Mouse (Mus musculus): ENCODE data around the gene Ccdc33. TPM values are rescaled to one million over a fixed set of nuclear protein-coding genes. Genes with fewer than 3 reads are reported as not detected.

The Ccdc33 gene
- total and polyA plus RNA-seq, 3 experiments, result 1.3 TPM; not detected in 2

DNA sequence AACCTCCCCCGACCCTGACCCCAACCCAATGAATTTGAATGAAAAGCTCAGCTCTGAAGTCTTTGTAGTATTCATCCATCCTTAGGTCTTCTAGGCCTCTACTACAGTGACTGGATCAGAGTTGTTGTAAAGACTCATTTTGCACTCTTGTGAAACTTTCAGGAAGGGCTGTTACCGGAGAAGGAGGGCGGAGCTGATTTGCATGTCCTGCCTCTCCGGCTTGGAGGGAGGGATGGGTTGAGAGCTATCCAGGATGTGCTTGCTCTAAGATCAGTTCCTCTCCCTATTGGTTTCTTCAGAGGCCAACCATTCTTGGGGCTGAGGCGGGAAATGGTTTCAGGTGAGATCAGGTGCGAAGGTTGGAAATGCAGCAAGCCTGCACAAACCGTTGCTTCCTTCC lies 107.6 kb downstream of the Ccdc33 start:
- no peak for TF ChIP-seq CTCF (IDR thresholded peaks at IDR 0.05)
- no peak for TF ChIP-seq POLR2A (IDR thresholded peaks at IDR 0.05; ENCODE audit: insufficient read depth, low read depth, low read length)
- no peak for TF ChIP-seq EP300 (IDR thresholded peaks at IDR 0.05; ENCODE audit: insufficient read depth, low read depth, low read length)
- no peaks in the 10 kb centered on the region for H3K36me3 ChIP-seq (ENCODE audit: control insufficient read depth, insufficient read depth, low read length)
- no peak overlapping the region for H3K27ac ChIP-seq
- WGBS, result 58% methylated on average over 7 of the region's 7 CpGs
- no peaks in the 10 kb centered on the region for H3K27me3 ChIP-seq (ENCODE audit: control insufficient read depth, insufficient read depth, low read length)
- DNase-seq, result no peak
- H3K9ac ChIP-seq (ENCODE audit: low read depth, low read length), result no peak overlapping the region
- intact Hi-C loops (cut with DNase I), result no loop called here
- H3K79me2 ChIP-seq (replicated peaks; ENCODE audit: control insufficient read depth, insufficient read depth, low read length), result no peaks in the 10 kb centered on the region
- no peaks in the 10 kb centered on the region for H3K4me1 ChIP-seq (ENCODE audit: control insufficient read depth, insufficient read depth, low read length)
- no peak overlapping the region for H3K4me3 ChIP-seq

DNA sequence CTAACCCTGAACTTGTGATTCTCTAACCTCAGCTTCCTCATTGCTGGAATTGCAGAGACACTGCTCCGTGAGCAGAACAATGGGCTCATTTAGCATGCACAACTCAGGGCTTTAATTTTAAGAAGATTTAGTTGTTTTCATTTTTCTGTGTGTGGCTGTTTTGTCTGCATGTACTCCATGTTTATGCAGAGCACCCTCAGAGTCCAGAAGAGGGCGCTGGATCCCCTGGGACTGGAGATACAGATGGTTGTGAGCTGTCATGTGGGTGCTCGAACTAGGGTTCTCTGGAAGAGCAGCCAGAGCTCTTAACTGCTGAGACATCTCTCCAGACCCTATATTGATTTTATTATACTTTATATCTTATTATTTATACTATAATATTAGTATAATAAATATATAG lies 109.0 kb downstream of the Ccdc33 start:
- 50% methylated on average over 3 of the region's 3 CpGs for WGBS
- no peak for TF ChIP-seq EP300 (IDR thresholded peaks at IDR 0.05; ENCODE audit: insufficient read depth, low read depth, low read length)
- TF ChIP-seq POLR2A (IDR thresholded peaks at IDR 0.05; ENCODE audit: insufficient read depth, low read depth, low read length), result no peak
- TF ChIP-seq CTCF (IDR thresholded peaks at IDR 0.05), result peak; percentile 26; the same call in 1 of the 2 replicates
- no peaks in the 10 kb centered on the region for H3K79me2 ChIP-seq (replicated peaks; ENCODE audit: control insufficient read depth, insufficient read depth, low read length)
- intact Hi-C loops (cut with DNase I), result no loop called here
- no peaks in the 10 kb centered on the region for H3K4me1 ChIP-seq (ENCODE audit: control insufficient read depth, insufficient read depth, low read length)
- DNase-seq, result no peak
- H3K27me3 ChIP-seq (ENCODE audit: control insufficient read depth, insufficient read depth, low read length), result no peaks in the 10 kb centered on the region
- no peak overlapping the region for H3K9ac ChIP-seq (ENCODE audit: low read depth, low read length)
- H3K27ac ChIP-seq, result no peak overlapping the region
- H3K36me3 ChIP-seq (ENCODE audit: control insufficient read depth, insufficient read depth, low read length), result no peaks in the 10 kb centered on the region
- H3K4me3 ChIP-seq, result no peak overlapping the region

DNA sequence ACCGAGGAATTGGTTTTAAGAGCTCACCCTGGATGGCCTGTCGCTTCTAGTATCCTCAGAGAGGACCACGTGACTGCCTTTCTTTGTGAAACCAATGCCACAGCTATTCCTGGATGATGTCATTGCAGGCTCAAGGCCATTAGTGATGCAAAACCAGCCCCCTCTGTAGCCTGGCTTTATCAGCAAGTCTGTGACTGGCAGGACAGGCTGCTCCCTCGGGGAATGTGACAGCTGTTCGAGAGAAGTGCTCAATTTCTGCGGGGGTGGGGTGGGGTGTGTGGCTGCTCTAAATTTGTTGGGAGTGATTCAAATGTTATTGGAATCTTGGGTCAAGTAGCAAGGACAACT lies 109.6 kb downstream of the Ccdc33 start:
- whole genome bisulfite sequencing, result 2% methylated on average over 6 of the region's 6 CpGs
- no peaks in the 10 kb centered on the region for H3K4me1 ChIP-seq (ENCODE audit: control insufficient read depth, insufficient read depth, low read length)
- no peaks in the 10 kb centered on the region for H3K27me3 ChIP-seq (ENCODE audit: control insufficient read depth, insufficient read depth, low read length)
- TF ChIP-seq CTCF (IDR thresholded peaks at IDR 0.05) (no peak), POLR2A (IDR thresholded peaks at IDR 0.05; ENCODE audit: insufficient read depth, low read depth, low read length) (no peak), EP300 (IDR thresholded peaks at IDR 0.05; ENCODE audit: insufficient read depth, low read depth, low read length) (peak; percentile 71; the same call in 1 of the 2 replicates)
- H3K27ac ChIP-seq, result no peak overlapping the region
- no peak overlapping the region for H3K9ac ChIP-seq (ENCODE audit: low read depth, low read length)
- no peak overlapping the region for H3K4me3 ChIP-seq
- intact Hi-C loops (cut with DNase I), result no loop called here
- DNase-seq, result peak; percentile 56 to 75
- no peaks in the 10 kb centered on the region for H3K79me2 ChIP-seq (replicated peaks; ENCODE audit: control insufficient read depth, insufficient read depth, low read length)
- no peaks in the 10 kb centered on the region for H3K36me3 ChIP-seq (ENCODE audit: control insufficient read depth, insufficient read depth, low read length)

DNA sequence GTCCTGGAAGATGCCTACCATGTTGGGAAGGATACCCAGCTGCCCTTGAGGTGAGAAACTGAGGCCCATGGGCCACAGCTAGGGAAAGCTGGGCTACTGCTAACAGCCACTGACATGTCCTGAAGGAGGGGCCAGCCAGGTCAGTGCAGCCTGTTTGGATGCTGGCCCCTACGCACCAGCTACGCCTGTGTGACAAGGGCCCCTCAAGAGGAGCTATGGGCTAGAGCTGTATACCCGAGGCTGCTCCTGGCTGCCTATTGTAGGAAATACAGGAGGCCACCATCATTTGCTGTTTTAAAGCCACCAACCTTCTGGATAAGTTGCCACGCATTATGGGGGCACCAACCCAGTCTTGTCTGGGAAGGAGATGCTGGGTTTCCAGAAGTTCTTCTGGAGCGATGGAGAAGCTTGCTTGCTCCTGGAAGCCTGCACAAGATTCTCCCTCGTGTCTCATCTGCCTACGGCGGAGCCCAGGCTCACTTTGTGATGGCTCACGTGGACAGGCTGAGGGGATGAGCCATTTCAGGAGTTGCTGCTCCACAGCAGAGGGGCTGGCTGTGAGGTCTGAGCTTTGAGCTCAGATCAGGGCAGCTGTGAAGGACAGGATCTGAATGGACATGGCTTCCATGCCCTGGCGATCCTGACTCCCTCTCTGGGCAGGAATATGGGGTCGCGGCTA lies 110.1 kb downstream of the Ccdc33 start:
- no peaks in the 10 kb centered on the region for H3K27me3 ChIP-seq (ENCODE audit: control insufficient read depth, insufficient read depth, low read length)
- H3K9ac ChIP-seq (ENCODE audit: low read depth, low read length), result no peak overlapping the region
- no peaks in the 10 kb centered on the region for H3K36me3 ChIP-seq (ENCODE audit: control insufficient read depth, insufficient read depth, low read length)
- no peak overlapping the region for H3K27ac ChIP-seq
- H3K4me3 ChIP-seq, result no peak overlapping the region
- 60% methylated on average over 12 of the region's 12 CpGs for WGBS
- intact Hi-C loops (cut with DNase I), result no loop called here
- TF ChIP-seq CTCF (IDR thresholded peaks at IDR 0.05) (no peak), EP300 (IDR thresholded peaks at IDR 0.05; ENCODE audit: insufficient read depth, low read depth, low read length) (no peak), POLR2A (IDR thresholded peaks at IDR 0.05; ENCODE audit: insufficient read depth, low read depth, low read length) (no peak)
- H3K79me2 ChIP-seq (replicated peaks; ENCODE audit: control insufficient read depth, insufficient read depth, low read length), result no peaks in the 10 kb centered on the region
- H3K4me1 ChIP-seq (ENCODE audit: control insufficient read depth, insufficient read depth, low read length), result no peaks in the 10 kb centered on the region
- no peak for DNase-seq

DNA sequence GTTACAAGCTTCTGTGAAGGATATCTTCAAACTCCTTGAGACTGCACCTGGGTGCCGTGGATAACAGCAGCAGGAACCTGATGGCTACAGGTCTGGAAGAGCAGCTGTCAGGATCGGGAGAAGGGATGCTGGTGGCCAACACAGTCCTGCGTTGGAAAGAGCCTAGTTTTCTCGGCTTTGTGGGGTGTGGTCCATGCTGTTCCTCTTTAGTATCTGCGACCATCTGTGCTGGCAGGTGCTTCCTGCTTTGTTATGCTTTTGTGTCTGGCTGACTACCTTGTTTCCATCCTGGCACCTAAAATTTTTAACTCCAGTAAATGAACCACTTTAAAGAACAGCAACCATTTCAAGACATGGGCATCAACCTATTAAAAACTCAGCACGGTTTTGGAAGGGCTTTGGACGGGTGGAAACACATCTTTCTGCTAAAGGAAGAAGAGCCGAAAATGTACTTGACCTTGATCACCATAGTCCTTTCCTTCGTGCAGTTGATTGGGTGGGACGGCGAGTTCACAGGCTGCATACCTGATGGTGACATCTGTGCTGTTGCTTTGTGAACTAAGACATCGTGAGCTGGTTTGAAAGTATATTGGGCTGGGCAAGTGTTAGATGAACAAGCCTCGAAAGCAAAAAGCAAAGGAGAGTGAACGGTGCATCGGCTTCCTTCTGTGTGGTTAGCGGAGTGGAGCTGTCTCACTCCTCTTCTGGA lies 112.7 kb downstream of the Ccdc33 start, which contains the start of gene Cyp11a1:
TSS of gene Cyp11a1 (plus strand) at position 659 of the 709 bp plus-strand sequence.
- TF ChIP-seq EP300 (IDR thresholded peaks at IDR 0.05; ENCODE audit: insufficient read depth, low read depth, low read length), result no peak
- no peak for TF ChIP-seq POLR2A (IDR thresholded peaks at IDR 0.05; ENCODE audit: insufficient read depth, low read depth, low read length)
- TF ChIP-seq CTCF (IDR thresholded peaks at IDR 0.05), result no peak
- 77% methylated on average over 16 of the region's 16 CpGs for WGBS
- H3K27me3 ChIP-seq (ENCODE audit: control insufficient read depth, insufficient read depth, low read length), result no peaks in the 10 kb centered on the region
- intact Hi-C loops (cut with DNase I), result no loop called here
- H3K36me3 ChIP-seq (ENCODE audit: control insufficient read depth, insufficient read depth, low read length), result no peaks in the 10 kb centered on the region
- no peaks in the 10 kb centered on the region for H3K4me1 ChIP-seq (ENCODE audit: control insufficient read depth, insufficient read depth, low read length)
- no peak within 1 kb of the TSS for H3K9ac ChIP-seq (ENCODE audit: low read depth, low read length)
- H3K27ac ChIP-seq, result no peak within 1 kb of the TSS
- no peak for DNase-seq
- no peak within 1 kb of the TSS for H3K4me3 ChIP-seq
- no peaks in the 10 kb centered on the region for H3K79me2 ChIP-seq (replicated peaks; ENCODE audit: control insufficient read depth, insufficient read depth, low read length)

DNA sequence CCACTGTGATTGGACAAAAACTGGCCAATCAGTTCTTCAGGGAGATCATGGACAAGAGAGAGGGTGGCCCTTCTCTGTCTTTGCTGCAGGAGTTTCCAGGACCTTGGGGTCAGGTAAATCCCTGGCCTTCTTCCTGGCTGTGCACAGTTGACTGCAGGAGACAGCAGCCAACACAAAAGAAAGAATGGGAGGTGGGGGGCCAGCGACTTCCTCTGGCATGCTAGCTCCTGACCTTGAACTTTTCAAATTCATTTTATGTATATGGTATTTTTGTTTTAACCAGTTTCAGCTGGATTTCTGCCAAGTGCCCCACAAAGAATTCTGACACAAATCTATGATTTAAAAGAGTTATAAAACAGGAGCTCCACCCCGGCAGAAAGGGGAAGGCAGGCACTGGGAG lies 115.4 kb downstream of the Ccdc33 start:
- no peak for DNase-seq
- Histone ChIP-seq H3K4me3 (no peak overlapping the region), H3K9ac (ENCODE audit: low read depth, low read length) (no peak overlapping the region), H3K79me2 (replicated peaks; ENCODE audit: control insufficient read depth, insufficient read depth, low read length) (no peaks in the 10 kb centered on the region), H3K27me3 (ENCODE audit: control insufficient read depth, insufficient read depth, low read length) (peaks cover 2% of the 10 kb centered on the region; the same call in 1 of the 2 replicates), H3K4me1 (ENCODE audit: control insufficient read depth, insufficient read depth, low read length) (no peaks in the 10 kb centered on the region), H3K36me3 (ENCODE audit: control insufficient read depth, insufficient read depth, low read length) (no peaks in the 10 kb centered on the region), H3K27ac (no peak overlapping the region)
- TF ChIP-seq EP300 (IDR thresholded peaks at IDR 0.05; ENCODE audit: insufficient read depth, low read depth, low read length) (no peak), POLR2A (IDR thresholded peaks at IDR 0.05; ENCODE audit: insufficient read depth, low read depth, low read length) (no peak), CTCF (IDR thresholded peaks at IDR 0.05) (no peak)
- 31% methylated on average over 2 of the region's 2 CpGs for WGBS
- intact Hi-C loops (cut with DNase I), result no loop called here

All from heart, adult 2 months (tissue).